ENCODE assay signal across 14 mouse cellular contexts in the genomic region with DNA sequence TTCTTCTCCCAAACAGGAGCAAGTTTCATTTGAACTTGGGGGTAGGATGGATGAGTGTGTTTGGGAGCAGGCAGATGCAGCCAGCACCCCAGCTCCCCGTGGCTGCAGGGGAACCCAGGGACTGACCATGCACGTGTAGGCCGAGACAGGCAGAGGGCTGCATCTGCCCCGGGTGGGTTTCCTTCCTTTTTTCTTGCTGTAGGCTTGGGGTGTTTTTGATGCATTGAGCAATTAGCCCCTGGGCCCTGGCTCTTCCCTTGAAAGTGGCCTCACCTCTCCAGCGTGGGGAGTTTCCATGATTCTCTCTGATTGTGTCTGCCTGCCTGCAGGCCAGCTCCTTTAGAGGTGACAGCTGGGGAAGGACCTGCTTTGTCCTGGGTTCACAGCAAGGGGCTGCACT. TPM values are rescaled to one million over a fixed set of nuclear protein-coding genes. Genes with fewer than 3 reads are reported as not detected.
DNase-seq lines count a peak whose midpoint lies in the region; ATAC-seq and TF ChIP-seq lines count a peak whose summit lies in the region.
"Had no signal": no experiment of that assay in that cellular context is flagged by ENCODE, and none has a peak within 500 bp of the region (broad histone marks: within the 10 kb centered on the region; RNA-seq: fewer than 3 reads in every experiment).

No protein-coding gene starts in this region.

- WGBS in stomach, embryonic 16.5 days = 47% methylated on average over 5 of the region's 5 CpGs
- 56% methylated on average over 5 of the region's 5 CpGs for WGBS in stomach, postnatal 0 days
- 19% methylated on average over 5 of the region's 5 CpGs for WGBS in forebrain, postnatal 0 days

- H3K36me3 ChIP-seq in stomach, embryonic 16.5 days (ENCODE audit: control insufficient read depth, insufficient read depth, low read length) = no peaks in the 10 kb centered on the region
- no peaks in the 10 kb centered on the region for H3K36me3 ChIP-seq in stomach, postnatal 0 days (ENCODE audit: control insufficient read depth, insufficient read depth, low read length)
- peaks cover 9% of the 10 kb centered on the region for H3K36me3 ChIP-seq in forebrain, postnatal 0 days (ENCODE audit: insufficient read depth)

- TF ChIP-seq CTCF in stomach, postnatal 0 days (IDR thresholded peaks at IDR 0.05; ENCODE audit: low read depth) = no peak
- TF ChIP-seq CTCF in forebrain, postnatal 0 days (IDR thresholded peaks at IDR 0.05; ENCODE audit: low read depth) = no peak

- TF ChIP-seq EP300 in stomach, postnatal 0 days (optimal IDR thresholded peaks at IDR 0.05) = no peak

- ATAC-seq in stomach, embryonic 16.5 days (ENCODE audit: insufficient read depth, low FRiP score) = no peak
- no peak for ATAC-seq in stomach, postnatal 0 days (ENCODE audit: low FRiP score, low TSS enrichment)
- no peak for ATAC-seq in forebrain, postnatal 0 days
- ATAC-seq in megakaryocyte progenitor cell, adult 5-6 weeks (replicated peaks; ENCODE audit: poor library complexity) = peak; percentile 69
- ATAC-seq: intestine, embryonic 16.5 days; liver, postnatal 0 days had no signal

- no peak overlapping the region for H3K4me2 ChIP-seq in stomach, embryonic 16.5 days (ENCODE audit: low read depth, low read length)
- no peak overlapping the region for H3K4me2 ChIP-seq in stomach, postnatal 0 days (replicated peaks; ENCODE audit: low read depth)
- peak overlapping the region; percentile 85 for H3K4me2 ChIP-seq in forebrain, postnatal 0 days (ENCODE audit: low read depth)

- no peak overlapping the region for H3K27ac ChIP-seq in stomach, embryonic 16.5 days (ENCODE audit: low read length)
- no peak overlapping the region for H3K27ac ChIP-seq in stomach, postnatal 0 days (replicated peaks)
- H3K27ac ChIP-seq in forebrain, postnatal 0 days (ENCODE audit: low read depth, low read length) = peak overlapping the region; percentile 66

- H3K4me3 ChIP-seq in stomach, embryonic 16.5 days (replicated peaks; ENCODE audit: low read length) = no peak overlapping the region
- H3K4me3 ChIP-seq in stomach, postnatal 0 days (ENCODE audit: low read depth, low read length) = no peak overlapping the region
- H3K4me3 ChIP-seq in forebrain, postnatal 0 days (ENCODE audit: low read depth, low read length) = 0 out of 2 replicates have a peak overlapping the region, but pooled peaks have one; percentile 6
- H3K4me3 ChIP-seq: megakaryocyte, embryonic 14.5 days had no signal

- DNase-seq in stomach, postnatal 0 days (ENCODE audit: low spot score) = no peak
- no peak for DNase-seq in forebrain, postnatal 0 days
- no peak for DNase-seq in right cerebral cortex, postnatal 25 days
- no peak for DNase-seq in spleen, postnatal 36 days (ENCODE audit: low spot score in 2 of 2)
- DNase-seq in urinary bladder, postnatal 25 days (ENCODE audit: low spot score) = no peak
- DNase-seq: cerebellum, adult 9-11 months; kidney, postnatal 14 days; liver, postnatal 0 days; thymus, postnatal 14 days had no signal

- H3K9me3 ChIP-seq in stomach, embryonic 16.5 days (replicated peaks; ENCODE audit: control insufficient read depth, low read length) = no peaks in the 10 kb centered on the region
- no peaks in the 10 kb centered on the region for H3K9me3 ChIP-seq in stomach, postnatal 0 days (ENCODE audit: control insufficient read depth, low read length)
- no peaks in the 10 kb centered on the region for H3K9me3 ChIP-seq in forebrain, postnatal 0 days (ENCODE audit: low read length)
- H3K9me3 ChIP-seq: megakaryocyte, embryonic 14.5 days had no signal

- H3K9ac ChIP-seq in stomach, embryonic 16.5 days (ENCODE audit: low read length) = 0 out of 2 replicates have a peak overlapping the region, but pooled peaks have one; percentile 22
- H3K9ac ChIP-seq in stomach, postnatal 0 days (ENCODE audit: low read length) = no peak overlapping the region
- H3K9ac ChIP-seq in forebrain, postnatal 0 days = peak overlapping the region; percentile 46
- H3K9ac ChIP-seq: liver, postnatal 0 days had no signal

- peaks cover 34% of the 10 kb centered on the region for H3K4me1 ChIP-seq in stomach, embryonic 16.5 days (ENCODE audit: control insufficient read depth, insufficient read depth, low read length)
- no peaks in the 10 kb centered on the region for H3K4me1 ChIP-seq in stomach, postnatal 0 days (replicated peaks; ENCODE audit: control insufficient read depth, insufficient read depth)
- H3K4me1 ChIP-seq in forebrain, postnatal 0 days (ENCODE audit: insufficient read depth) = peaks cover 41% of the 10 kb centered on the region

- H3K27me3 ChIP-seq in stomach, embryonic 16.5 days (ENCODE audit: control insufficient read depth, insufficient read depth, low read length) = no peaks in the 10 kb centered on the region
- H3K27me3 ChIP-seq in stomach, postnatal 0 days (ENCODE audit: control insufficient read depth, insufficient read depth, low read length) = no peaks in the 10 kb centered on the region
- no peaks in the 10 kb centered on the region for H3K27me3 ChIP-seq in forebrain, postnatal 0 days (ENCODE audit: insufficient read depth, low read length)
- H3K27me3 ChIP-seq: CH12.LX had no signal

RNA-seq across cellular contexts. Expression of gene Mn1, which starts 15.7 kb away (rescaled TPM):
- polyA plus RNA-seq in stomach, embryonic 16.5 days (2015; fragmentation: Nextera tagmentation; extraction: Ambion mirVana) = 11.1 and 11.7 TPM in 2 replicates
- polyA plus RNA-seq in stomach, postnatal 0 days (2015; fragmentation: Nextera tagmentation; extraction: Ambion mirVana) = 4.9 and 5.6 TPM in 2 replicates
- total RNA-seq in forebrain, postnatal 0 days (2014; rRNA removed) = 108 and 123 TPM in 2 replicates
- 57.9 and 73.2 TPM in 2 replicates for polyA plus RNA-seq in forebrain, postnatal 0 days (2015; fragmentation: Nextera tagmentation; extraction: Ambion mirVana)
- 0.05 and 0.59 TPM in 2 replicates for total RNA-seq in megakaryocyte progenitor cell, adult 5-6 weeks (2015)
- 0.04 and 0.51 TPM in 2 replicates for total RNA-seq in megakaryocyte progenitor cell, adult 5-6 weeks (2017)
- total RNA-seq: CH12.LX had no signal
